Mouse (Mus musculus) layer of hippocampus, adult 8-10 months (tissue): ENCODE data around the gene Arl4a. TPM values are rescaled to one million over a fixed set of nuclear protein-coding genes. Genes with fewer than 3 reads are reported as not detected.
A peak's percentile ranks its signal among the peaks of the same experiment; 100 is the strongest.

Experiments used
- DNase-seq, 2 experiments: peaks; one replicate each; pipeline ENCODE4 v3.0.0; 2022; ENCODE audit warnings: low spot score in 2 of 2
- total RNA-seq, 4 experiments: library from RNA; stranded (reverse); gene quantifications; 2 replicates each; pipeline ENCODE4 v1.2.4; 2022

Gene Arl4a
- total RNA-seq, 4 experiments from 2014 or later, result 27.5 to 30.5 (median 28.4) TPM

DNA sequence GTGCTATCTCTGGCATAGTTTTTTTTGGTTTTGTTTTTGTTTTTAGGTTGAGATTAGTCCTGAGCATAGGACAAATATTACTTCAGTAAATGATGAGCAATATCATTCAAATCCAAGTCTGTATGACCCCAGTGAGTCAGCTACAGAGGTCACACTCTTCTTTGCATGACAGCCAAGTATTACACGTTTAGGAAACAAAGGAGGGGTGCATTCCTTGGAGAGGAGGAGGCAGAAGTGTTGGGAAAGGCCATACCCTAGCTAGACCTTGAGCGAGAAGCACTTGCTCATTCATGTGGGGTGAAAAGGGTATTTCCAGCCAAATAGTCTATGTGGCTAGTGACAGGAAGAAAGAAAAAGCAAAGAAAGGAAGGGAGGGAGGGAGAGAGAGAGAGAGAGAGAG is 28.0 kb downstream of the Arl4a start:
- DNase-seq, result no peak

DNA sequence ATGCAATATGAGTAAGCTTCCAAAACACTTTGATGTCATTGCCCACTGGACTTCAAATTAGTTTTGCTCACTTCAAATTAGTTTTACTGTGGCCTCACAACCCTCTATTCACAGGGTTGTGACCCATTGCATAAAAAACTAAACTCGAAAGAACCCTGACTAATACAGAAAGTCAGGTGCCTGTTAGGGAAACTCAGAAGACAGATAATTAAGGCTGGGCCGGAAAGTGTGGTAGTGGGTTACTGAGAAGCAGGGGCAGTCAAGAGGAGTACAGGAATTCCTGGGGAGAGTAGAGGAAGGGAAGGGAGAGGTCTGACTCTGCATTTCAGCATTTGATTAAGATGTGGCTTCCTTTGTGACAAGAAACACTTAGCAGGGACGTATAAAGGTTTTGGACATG is 29.4 kb downstream of the Arl4a start:
- DNase-seq, result no peak

DNA sequence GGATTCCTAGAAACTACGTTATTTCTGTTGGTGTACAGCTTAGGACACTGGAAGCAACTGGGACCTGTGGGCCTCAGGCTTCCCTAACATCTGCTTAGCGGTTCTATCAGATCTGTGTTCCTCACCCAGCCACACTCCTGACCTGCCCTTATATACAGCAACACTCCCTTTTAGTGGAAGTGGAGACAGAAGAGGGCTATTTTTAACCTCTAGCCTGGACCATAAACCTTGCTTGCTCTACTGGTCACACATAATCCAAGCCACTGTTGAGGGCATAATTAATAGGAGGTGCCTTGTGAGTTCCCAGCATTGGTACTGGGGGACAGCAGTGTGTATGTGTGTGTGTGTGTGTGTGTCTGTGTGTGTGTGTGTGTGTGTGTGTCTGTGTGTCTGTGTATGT is 33.1 kb downstream of the Arl4a start:
- no peak for DNase-seq

DNA sequence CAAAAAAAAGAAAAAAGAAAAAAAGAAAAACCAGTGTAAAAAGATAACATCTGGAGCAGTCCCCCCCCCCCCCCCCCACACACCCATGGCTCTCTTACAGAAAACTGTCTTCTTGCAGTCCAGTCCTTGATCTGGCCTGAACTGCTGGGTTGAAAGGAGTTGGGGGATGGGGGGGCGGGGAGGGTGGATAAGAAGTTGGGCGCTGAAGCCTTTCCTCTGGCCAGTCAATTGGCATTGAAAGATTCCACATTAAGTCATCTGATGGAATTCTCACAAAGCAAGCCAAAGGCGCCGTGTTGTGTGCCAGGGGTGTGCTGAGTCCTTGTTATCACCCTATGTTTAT is 39.0 kb downstream of the Arl4a start:
- DNase-seq, result no peak

DNA sequence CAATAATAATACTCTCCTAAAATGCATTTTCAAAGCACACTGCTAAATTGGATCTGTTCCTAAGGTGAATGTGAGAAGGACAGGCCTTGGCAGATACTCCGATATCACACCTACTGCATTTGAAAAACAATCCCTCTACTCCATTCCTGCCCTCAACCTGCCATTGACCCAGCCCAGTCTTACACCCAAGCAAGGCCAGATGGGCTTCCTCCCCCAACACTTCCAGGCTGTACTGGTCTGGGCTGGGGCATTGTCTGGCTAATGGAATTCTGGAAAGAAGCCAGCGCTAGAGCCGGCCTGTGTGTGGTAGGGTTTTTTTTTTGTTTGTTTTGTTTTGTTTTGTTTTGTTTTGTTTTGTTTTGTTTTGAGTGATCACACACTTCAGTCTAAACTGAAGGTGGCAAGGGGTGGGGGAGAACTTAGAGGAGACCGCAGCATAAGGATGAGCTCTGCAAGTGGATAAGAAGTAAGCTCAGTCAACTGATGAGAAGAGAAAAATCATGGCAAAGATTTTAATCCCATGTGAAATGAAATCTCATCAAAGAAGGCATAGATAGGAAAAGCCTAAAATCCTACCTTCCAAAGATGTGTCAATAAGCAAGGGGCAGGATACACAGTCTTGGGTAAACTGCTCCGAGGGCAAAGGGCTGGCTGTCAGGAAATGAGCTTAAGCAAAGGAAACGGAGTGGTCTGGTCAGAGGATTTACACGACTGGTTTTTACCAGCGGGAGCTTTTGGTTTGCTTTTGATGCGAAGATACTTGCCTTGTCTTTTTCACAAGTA is 39.6 kb downstream of the Arl4a start:
- no peak for DNase-seq

DNA sequence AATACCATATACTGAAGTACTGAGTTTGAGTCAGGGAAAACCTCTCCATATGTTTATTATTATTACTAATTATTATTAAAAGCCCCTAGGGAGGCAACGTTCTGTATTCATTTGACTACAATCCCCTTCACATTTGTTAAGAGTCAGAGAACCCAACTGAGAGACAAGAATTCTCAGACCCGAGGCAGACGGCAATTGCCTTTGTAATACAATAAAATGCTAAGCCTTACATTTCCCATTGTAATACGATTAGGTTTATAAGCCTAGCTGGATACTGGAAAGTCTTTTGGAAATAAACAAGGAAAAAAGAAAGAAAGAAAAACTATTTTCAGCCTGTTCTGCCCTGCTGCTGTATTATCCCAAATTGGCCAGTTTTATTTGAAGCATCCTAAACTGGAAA is 40.2 kb downstream of the Arl4a start:
- no peak for DNase-seq

DNA sequence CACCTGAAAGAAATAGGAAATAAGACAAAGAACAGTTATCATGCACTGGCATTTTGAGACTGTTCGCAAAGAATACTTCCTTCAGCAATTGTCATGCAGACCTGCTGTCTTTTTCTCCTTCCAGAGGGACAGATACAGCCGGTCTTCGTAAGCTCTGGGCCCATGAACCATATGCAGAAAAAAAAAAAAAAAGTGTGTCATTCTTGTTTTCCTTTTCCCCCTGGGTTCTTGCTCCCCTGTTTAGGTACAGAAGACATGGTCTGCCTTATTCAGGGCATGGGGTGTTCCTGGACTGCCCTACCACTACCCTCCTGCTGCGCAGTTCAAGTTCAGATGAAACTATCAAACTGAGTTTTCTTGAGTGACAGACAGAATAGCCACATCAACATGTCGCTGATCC is 41.8 kb downstream of the Arl4a start:
- DNase-seq, result no peak

DNA sequence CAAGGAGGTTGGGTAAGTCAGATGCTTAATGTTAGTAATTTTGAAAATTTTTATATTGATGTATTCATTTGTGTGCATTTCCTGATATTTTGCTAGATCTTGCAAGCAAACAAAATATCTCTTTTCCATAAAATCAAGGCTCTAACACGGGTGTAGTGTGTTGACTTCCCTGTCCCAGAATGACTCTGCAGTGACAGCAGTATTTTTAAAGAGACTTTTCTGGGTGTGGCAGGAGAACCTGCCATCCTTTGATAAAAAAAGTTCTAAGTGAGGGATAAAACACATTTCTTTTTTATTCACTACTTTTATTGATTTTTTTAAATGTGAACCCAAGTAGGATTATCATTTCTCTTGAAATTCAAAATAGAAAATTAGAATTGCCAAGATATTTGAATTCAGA is 42.2 kb downstream of the Arl4a start:
- no peak for DNase-seq

DNA sequence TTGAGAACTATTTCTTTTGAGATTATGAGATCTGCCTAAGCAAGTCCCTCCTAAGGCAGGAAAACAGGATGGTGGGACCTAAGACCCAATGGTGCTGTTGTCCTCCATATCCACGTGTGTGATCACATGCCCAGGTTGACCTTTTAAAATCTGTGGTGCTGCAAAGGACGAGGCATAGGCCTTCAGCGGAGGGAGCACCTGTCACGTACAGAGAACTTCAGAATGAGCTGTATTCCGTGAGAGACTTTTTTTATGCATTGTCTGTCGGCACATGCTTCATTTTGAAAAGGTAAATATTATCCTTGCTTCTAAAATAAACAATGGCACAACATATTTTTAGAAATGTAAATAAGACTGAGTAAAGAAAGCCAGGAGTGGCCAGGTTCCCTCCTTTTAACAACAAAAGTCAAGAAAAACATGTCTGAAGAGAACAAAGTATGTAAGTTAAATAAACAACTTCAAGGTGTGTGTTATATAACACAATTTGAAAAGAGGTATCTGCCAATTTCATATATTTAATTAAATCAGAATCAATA is 45.0 kb downstream of the Arl4a start:
- DNase-seq, result no peak

DNA sequence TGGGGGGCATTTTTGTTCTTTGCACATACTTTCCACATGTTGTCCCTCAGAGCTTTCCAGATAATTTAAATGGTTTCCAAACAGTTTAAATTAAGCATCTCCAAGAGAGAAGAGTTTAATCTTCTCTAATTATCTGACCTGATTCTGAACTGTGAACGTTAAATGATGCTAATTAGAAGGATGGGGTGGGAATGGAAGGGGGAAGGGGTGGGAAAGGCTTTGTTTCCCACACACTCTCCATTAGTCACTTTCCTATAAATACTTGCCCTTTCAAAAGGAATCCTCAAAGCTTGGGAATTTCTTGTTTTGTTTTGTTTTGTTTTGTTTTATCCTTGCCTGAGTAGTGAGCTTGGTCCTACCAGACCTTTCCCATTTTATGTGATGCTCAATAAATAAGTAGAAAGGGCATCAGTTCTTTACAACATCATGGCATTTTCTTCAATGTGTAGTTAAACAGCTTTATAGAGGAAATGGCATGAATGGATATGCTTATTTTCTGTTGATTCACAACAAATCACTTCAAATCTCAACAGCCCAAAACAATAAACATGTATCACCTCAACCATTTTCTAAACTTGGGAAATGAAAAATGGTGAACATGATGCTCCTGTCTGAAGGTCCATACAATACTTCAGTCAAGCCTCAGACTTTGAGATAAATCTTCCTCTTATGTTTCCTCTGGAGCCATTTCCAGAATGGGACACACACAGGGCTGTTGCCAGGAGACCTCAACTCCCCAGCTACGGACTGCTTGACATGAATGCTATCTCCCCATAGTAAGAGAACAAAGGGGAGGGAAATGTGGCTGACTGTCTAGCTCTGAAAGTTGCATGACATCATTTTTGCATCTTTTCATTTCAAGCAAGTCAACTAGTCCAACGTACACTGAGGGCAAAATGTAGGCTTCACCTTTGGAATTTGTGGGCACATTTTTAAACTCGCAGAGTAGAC is 46.7 kb downstream of the Arl4a start:
- no peak for DNase-seq

DNA sequence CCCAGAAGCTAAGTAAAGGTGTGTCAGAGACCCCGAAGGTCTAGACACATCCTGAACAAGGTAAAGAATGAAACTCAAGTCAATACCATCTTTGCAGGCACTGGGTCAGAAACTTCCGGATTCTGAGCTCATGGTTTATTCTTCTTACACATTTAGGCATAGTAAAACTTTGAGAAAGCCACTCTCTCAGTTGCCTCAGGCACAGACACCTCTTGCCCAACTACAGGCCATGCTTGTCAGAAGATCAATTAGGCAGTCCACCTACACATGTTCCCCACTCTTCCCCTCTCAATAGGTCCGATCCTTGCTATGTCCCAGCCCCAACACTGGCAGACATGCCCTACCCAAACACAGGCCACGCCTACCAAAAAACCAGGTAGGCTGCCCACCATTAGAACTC is 48.7 kb downstream of the Arl4a start:
- no peak for DNase-seq

DNA sequence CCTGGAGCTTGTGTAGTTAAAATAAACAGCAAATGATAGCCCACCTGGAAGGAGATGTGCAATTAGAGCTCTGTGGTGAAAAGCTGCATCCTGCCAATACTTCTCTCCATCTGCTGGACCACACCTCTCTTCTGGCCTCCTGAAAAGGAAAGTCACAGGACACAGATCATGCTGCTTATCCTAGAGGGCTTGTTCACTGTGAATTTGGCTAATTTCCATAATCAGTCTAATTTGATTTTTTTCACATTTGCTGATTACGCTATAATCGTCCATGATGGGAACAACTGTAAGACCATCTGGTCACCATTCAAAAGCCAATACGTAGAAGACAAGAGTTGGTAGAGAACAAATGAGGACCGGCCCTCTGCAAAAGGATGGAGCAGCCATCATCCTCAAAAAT is 50.6 kb downstream of the Arl4a start:
- no peak for DNase-seq

DNA sequence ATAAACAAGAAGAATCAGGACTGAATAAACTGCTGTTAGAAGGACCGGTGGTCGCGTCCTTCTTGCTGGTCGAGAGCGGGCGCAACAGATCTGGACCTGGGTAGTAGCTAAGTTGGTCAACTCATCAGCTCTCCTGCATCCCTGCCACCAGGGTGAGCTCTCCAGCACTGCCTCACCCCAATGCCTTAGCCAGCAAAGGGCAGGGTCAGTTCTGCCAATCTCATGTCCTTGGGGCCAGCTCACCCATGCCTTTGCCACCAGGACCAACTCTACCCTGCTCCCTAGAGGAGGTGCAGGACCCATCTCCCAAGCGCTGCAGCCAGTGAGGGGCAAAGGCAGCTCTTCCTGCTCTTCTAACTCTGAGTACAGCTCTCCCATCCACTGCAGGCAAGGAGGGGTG is 52.2 kb downstream of the Arl4a start:
- no peak for DNase-seq

DNA sequence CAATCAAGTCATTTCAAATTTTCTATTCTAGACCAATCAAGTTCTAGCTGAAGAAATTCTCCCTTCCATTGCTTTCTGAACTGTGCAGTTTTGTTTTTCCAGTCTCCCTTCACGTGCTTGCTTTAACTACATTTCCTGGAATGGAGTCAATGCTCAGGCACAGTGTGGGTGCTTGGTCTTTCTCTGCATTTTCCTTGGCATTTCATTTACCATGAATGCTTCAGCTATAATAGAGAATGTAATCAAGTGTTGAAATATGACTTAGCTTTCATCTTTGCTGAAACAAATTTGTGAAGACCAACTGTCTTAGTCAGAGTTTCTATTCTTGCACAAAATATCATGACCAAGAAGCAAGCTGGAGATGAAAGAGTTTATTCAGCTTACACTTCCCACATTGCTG is 58.0 kb downstream of the Arl4a start:
- DNase-seq, result no peak

DNA sequence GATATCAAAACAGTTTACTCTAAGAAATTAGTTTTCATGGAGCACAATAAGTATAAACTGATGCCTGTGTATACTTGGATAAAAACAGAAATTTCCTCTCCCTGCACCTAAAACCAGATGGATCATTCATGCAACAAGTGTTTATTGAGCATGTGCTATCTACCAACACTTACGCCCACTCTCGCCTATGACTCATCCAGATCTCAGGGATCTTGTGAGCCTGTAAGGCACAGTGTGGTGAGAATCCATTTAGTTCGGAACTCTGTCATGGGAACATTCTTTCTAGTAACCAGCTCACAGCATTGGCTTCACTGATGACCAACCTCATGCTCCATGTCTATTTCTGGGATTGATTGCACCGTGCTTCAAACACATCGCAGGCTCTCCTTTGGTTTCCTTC is 58.8 kb downstream of the Arl4a start:
- peak; percentile 62 to 76 for DNase-seq

DNA sequence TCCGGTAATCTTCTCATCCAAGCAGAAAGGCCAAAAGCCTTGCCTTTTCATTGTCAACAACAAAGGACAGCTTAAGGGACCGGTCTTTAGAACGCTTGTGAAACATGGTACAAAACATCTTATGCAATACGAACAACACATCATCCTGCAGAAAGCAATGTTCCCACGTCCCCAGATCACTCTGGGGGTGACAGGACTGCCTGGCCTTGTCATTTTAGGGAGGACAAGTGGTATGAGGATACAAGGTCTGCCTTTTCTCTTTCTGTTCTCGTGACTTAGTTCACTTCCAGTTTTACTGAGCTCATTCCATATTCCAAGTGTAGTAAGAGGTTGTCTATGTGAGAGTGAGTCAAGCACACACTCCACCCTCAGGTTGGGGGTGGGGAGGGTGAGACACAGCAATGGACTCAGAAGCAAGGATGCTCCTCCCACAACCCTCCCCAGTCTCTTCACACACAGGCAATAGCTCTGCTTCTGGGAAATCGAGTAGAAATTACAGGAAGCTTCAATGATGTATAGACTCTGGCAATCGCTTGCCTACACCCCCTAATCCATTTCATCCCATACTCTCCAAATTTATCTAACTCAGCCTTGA is 59.7 kb downstream of the Arl4a start:
- DNase-seq, result no peak

DNA sequence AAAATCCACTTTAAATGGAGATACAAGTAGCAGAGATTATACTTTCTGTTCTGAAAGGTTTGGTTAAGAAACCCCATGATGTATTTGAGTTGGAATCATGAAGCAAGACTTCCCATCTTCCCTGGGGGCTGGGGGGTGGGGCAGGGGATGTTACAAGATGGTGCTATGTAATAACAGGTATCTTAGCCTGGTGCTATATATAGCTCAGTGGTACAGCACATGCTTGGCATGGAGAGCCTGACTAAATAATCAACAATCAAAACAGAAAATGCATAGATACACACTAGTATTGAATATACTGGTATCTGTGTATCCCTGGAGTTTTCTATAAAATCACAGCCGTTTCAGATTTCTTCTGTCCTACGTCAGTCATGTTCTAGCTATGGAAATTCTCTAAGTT is 61.4 kb downstream of the Arl4a start:
- no peak for DNase-seq

DNA sequence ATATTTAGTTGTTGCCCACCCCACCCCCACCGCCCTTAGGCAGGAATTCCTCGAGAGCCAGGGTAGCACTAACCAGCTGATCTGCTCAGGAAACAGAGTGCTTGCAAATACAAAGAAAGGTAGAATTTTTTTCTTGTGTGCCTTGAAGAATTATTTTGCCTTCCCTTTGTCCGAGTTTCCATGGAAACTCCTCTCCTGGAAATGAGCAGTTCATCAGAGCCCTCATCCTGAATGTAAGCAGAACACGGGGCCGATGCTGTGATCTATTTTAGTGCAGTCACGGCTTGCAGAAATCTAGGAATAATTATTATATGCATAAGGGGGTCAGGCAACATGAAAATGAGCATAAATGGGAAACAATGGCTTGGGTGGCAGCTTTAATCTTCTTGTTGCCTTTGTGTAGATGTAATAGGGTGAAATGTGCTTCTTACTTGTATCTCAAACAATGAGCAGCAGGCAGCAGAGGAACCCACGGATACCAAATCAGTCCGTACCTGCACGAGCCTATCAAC is 61.9 kb downstream of the Arl4a start:
- DNase-seq, result no peak

DNA sequence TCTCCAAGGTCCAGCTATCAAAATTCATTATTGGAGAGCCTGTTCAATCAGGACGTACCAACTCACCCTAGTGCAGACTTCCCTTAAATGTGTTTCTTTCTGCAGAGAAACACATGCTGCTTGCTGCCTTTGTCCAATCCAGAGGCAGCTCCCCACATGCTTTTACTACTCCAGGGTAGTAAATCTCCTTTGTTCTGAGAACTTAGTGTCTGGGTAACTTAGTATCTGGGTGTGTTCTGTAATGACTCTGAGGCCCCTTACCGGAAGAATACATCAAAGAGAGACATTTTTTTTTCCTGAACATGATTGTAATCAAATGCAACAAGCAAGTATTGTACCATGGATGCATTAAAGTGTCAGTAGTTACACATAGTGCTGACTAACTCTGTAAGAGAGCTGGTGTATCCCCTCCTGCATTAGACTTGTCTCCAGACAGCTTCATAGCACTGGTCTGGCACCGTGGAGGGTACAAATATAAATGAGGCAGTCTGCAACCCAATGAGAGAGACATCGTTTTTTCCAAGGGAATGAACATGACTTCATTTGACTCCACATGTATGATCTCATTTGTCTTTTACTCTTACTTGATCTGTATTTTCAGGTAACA is 62.7 kb downstream of the Arl4a start:
- no peak for DNase-seq

DNA sequence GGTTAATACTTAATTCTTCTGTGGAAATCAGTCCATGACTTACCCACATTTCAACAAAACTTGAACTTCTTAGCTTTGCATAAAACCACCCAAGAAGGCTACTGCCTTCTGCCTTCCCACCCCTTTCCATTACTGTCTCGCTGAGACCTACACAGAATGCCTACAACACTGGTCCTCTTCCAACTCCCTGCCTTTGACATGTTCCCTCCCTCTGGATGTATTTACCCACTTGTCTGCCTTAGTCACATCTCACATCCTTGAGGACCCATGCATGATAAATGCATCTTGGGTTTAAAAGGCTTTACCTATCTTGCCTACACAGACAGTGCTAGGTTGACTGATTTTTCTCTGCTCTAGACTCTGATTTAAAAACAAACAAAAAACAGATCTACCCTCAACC is 63.6 kb downstream of the Arl4a start:
- no peak for DNase-seq

DNA sequence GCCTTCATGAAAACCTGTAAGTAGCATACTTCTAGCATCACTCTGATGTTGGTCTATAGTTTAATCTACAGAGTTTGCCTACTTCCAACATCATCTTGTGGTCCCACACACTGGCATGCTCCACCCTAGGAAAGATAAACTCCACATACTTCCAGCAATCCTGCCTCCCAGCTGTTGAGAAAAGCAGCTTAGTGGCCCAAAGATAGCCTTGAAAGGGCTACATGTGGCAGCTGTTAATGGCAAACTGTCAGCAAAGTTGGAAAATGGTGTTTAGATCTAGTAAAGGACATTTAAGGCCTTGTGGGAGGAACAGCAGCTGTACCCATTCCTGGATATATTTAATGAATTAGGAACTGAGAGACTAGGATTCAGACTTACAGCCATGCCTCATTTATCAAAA is 68.3 kb downstream of the Arl4a start:
- no peak for DNase-seq

DNA sequence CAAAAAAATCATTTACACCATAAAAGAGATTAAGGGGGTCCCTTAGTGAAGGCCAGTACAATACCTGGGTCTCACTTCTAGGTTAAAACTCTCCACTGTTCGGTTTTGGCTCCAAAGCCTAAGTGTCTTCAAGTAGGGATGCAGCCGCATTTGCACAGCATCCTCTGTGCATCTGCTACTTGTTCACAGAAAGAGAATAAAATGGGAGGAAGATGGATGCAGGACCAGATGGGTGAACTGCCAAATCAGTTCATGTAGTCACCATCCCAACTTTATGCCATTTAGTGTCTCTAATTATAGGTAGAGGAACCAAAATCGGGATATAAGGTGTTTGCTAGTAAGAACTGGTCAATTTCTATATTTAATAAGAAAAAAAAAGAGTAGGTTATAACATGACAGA is 69.7 kb downstream of the Arl4a start:
- no peak for DNase-seq
